Mouse (Mus musculus) intestine, postnatal 0 days (tissue): ENCODE measurements around the gene Ankrd13b. TPM values are rescaled to one million over a fixed set of nuclear protein-coding genes. Genes with fewer than 3 reads are reported as not detected.

Source experiments
- ATAC-seq: fragments of 200-750 bp; cut with Nextera tagmentation; 2 replicates; pipeline ENCODE4 v1.8.0; 2017; ENCODE audit warnings: mild to moderate bottlenecking, moderate TSS enrichment, moderate library complexity
- H3K27ac ChIP-seq: fragments of 300-500 bp; sonication (generic); 2 replicates; pipeline ENCODE4 v1.5.1; 2014; ENCODE audit warnings: mild to moderate bottlenecking, low read depth, low read length, moderate library complexity
- H3K27me3 ChIP-seq: fragments of 300-500 bp; sonication (generic); replicated peaks from 2 replicates; pipeline ENCODE4 v1.6.1; 2014; ENCODE audit warnings: low read length, mixed read lengths; ENCODE audit not compliant: control insufficient read depth, insufficient read depth
- H3K36me3 ChIP-seq: fragments of 300-500 bp; sonication (generic); 2 replicates; pipeline ENCODE4 v1.6.1; 2014; ENCODE audit warnings: mild to moderate bottlenecking, moderate library complexity; ENCODE audit not compliant: control insufficient read depth, insufficient read depth
- H3K4me1 ChIP-seq: fragments of 300-500 bp; sonication (generic); replicated peaks from 2 replicates; pipeline ENCODE4 v1.6.1; 2014; ENCODE audit warnings: antibody characterized with exemption, low read length, mixed read lengths; ENCODE audit not compliant: control insufficient read depth, insufficient read depth
- H3K4me2 ChIP-seq: fragments of 300-500 bp; sonication (generic); replicated peaks from 2 replicates; pipeline ENCODE4 v1.6.1; 2014; ENCODE audit warnings: low read depth, mild to moderate bottlenecking, moderate library complexity
- H3K4me3 ChIP-seq: fragments of 300-500 bp; sonication (generic); 2 replicates; pipeline ENCODE4 v1.5.1; 2014; ENCODE audit warnings: low read depth, low read length
- H3K9ac ChIP-seq: fragments of 300-500 bp; sonication (generic); 2 replicates; pipeline ENCODE4 v1.6.1; 2014; ENCODE audit warnings: mild to moderate bottlenecking, low read depth, low read length
- H3K9me3 ChIP-seq: fragments of 300-500 bp; sonication (generic); 2 replicates; pipeline ENCODE4 v1.6.1; 2016; ENCODE audit warnings: mixed run types; ENCODE audit not compliant: control insufficient read depth
- CTCF ChIP-seq: sonication (generic); IDR thresholded peaks from 2 replicates; pipeline ENCODE4 v1.5.1; 2016; ENCODE audit warnings: low read depth, mild to moderate bottlenecking, control low read depth, antibody characterized with exemption, moderate library complexity
- WGBS: fragments of 180-500 bp; shearing (Covaris S2); extraction: QIAGEN DNeasy Blood & Tissue Kit; methylation state at CpG from one replicate; pipeline ENCODE4 v1.1.7; 2014; 5-methylcytosine and 5-hydroxymethylcytosine counted together
- polyA plus RNA-seq: library from polyadenylated mRNA; unstranded; fragments of >200 nt; fragmentation: Nextera tagmentation; extraction: Ambion mirVana; gene quantifications from 2 replicates; pipeline ENCODE4 v1.2.1, GENCODE M21; 2015

Gene Ankrd13b
- polyA plus RNA-seq, 1 experiment from 2014 or later: 2.1 TPM

- Histone ChIP-seq H3K27me3 (peaks cover 41% of the 10 kb centered on the region), H3K4me2 (peak within 1 kb of the TSS; percentile 96), H3K27ac (no peak within 1 kb of the TSS), H3K9ac (0 out of 2 replicates have a peak within 1 kb of the TSS, but pooled peaks have one; percentile 1), H3K36me3 (no peaks in the 10 kb centered on the region), H3K4me1 (no peaks in the 10 kb centered on the region; the same call in 1 of the 2 replicates), H3K9me3 (no peaks in the 10 kb centered on the region), H3K4me3 (peak within 1 kb of the TSS; percentile 57)
- WGBS: 1% methylated on average over 70 of the region's 73 CpGs
- peak; percentile 46; the same call in 1 of the 2 replicates for ATAC-seq
- TF ChIP-seq CTCF: no peak
Measured at GRCm38 (mm10) chr11:77462283-77463100, 27.0 kb downstream of the Ankrd13b start, which contains the start of gene Coro6. Gene Coro6 (plus strand): TSS chr11:77462411.

- Histone ChIP-seq H3K27ac (no peak overlapping the region), H3K9me3 (no peaks in the 10 kb centered on the region), H3K4me1 (no peaks in the 10 kb centered on the region; the same call in 1 of the 2 replicates), H3K9ac (no peak overlapping the region), H3K36me3 (no peaks in the 10 kb centered on the region; the same call in 1 of the 2 replicates), H3K4me2 (peak overlapping the region; percentile 96), H3K27me3 (peaks cover 34% of the 10 kb centered on the region), H3K4me3 (peak overlapping the region; percentile 57)
- no peak for TF ChIP-seq CTCF
- ATAC-seq: no peak
- WGBS: 4% methylated on average over 6 of the region's 6 CpGs
Measured at GRCm38 (mm10) chr11:77461856-77462255, 27.6 kb downstream of the Ankrd13b start.

GRCm38 (mm10) chr11:77456866-77457265, 32.6 kb downstream of the Ankrd13b start:
- Histone ChIP-seq H3K4me1 (no peaks in the 10 kb centered on the region), H3K9me3 (no peaks in the 10 kb centered on the region), H3K9ac (no peak overlapping the region), H3K27ac (no peak overlapping the region), H3K36me3 (peaks cover 23% of the 10 kb centered on the region), H3K27me3 (0 out of 2 replicates have a peak, but pooled peaks cover 3% of the 10 kb centered on the region), H3K4me3 (no peak overlapping the region), H3K4me2 (no peak overlapping the region)
- no peak for ATAC-seq
- TF ChIP-seq CTCF: no peak
- 57% methylated on average over 6 of the region's 6 CpGs for WGBS

GRCm38 (mm10) chr11:77455770-77456510, 33.5 kb downstream of the Ankrd13b start:
- Histone ChIP-seq H3K9ac (no peak overlapping the region), H3K27me3 (0 out of 2 replicates have a peak, but pooled peaks cover 2% of the 10 kb centered on the region), H3K9me3 (no peaks in the 10 kb centered on the region), H3K4me2 (no peak overlapping the region), H3K27ac (no peak overlapping the region), H3K36me3 (peaks cover 23% of the 10 kb centered on the region), H3K4me1 (no peaks in the 10 kb centered on the region), H3K4me3 (no peak overlapping the region)
- no peak for ATAC-seq
- WGBS: 90% methylated on average over 9 of the region's 9 CpGs
- TF ChIP-seq CTCF: no peak

- H3K9ac ChIP-seq: no peak overlapping the region
- H3K36me3 ChIP-seq: peaks cover 36% of the 10 kb centered on the region
- no peak for TF ChIP-seq CTCF
- no peak overlapping the region for H3K4me2 ChIP-seq
- no peaks in the 10 kb centered on the region for H3K9me3 ChIP-seq
- no peaks in the 10 kb centered on the region for H3K4me1 ChIP-seq
- ATAC-seq: no peak
- no peak overlapping the region for H3K4me3 ChIP-seq
- no peaks in the 10 kb centered on the region for H3K27me3 ChIP-seq
- H3K27ac ChIP-seq: no peak overlapping the region
- WGBS: 90% methylated on average over 2 of the region's 2 CpGs
Measured at GRCm38 (mm10) chr11:77453388-77453787, 36.1 kb downstream of the Ankrd13b start.

GRCm38 (mm10) chr11:77451670-77452069, 37.8 kb downstream of the Ankrd13b start:
- H3K4me1 ChIP-seq: no peaks in the 10 kb centered on the region
- peaks cover 36% of the 10 kb centered on the region for H3K36me3 ChIP-seq
- WGBS: 96% methylated on average over 2 of the region's 2 CpGs
- H3K9me3 ChIP-seq: no peaks in the 10 kb centered on the region
- no peak overlapping the region for H3K4me3 ChIP-seq
- no peak overlapping the region for H3K9ac ChIP-seq
- no peak for ATAC-seq
- no peak overlapping the region for H3K4me2 ChIP-seq
- no peak overlapping the region for H3K27ac ChIP-seq
- H3K27me3 ChIP-seq: no peaks in the 10 kb centered on the region
- no peak for TF ChIP-seq CTCF
